In the genomic region with DNA sequence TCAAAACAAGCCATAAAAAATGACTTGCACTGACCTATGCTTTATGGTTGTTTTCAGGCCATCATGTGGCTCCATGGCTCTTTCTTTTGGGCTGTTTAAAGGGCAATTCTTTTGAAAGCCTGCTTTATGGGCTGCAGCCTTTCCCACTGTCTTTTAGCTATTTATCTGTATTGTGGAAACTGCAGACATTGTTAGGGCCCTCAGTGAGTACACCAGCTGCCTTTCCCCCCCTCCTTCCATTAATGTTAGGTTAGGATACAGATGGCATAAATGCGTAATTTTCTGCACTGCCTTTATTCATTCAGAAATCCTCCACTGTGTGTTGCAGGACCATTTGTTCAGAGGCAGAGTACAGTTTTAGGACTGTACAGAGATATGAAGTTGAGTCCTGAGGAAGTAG, we compare ENCODE assay signal across 17 mouse cellular contexts.
DNase-seq lines count a peak whose midpoint lies in the region; ATAC-seq and TF ChIP-seq lines count a peak whose summit lies in the region.
"Had no signal": no experiment of that assay in that cellular context is flagged by ENCODE, and none has a peak within 500 bp of the region (broad histone marks: within the 10 kb centered on the region; RNA-seq: fewer than 3 reads in every experiment).

No protein-coding gene starts in this region.

- no peaks in the 10 kb centered on the region for H3K27me3 ChIP-seq in hindbrain, embryonic 12.5 days
- no peaks in the 10 kb centered on the region for H3K27me3 ChIP-seq in hindbrain, postnatal 0 days (ENCODE audit: insufficient read depth, low read length)
- no peaks in the 10 kb centered on the region for H3K27me3 ChIP-seq in forebrain, embryonic 14.5 days (replicated peaks; ENCODE audit: control insufficient read depth, insufficient read depth, low read length)
- H3K27me3 ChIP-seq in midbrain, embryonic 15.5 days (replicated peaks): no peaks in the 10 kb centered on the region
- H3K27me3 ChIP-seq: lung, embryonic 15.5 days; Patski had no signal

- no peak overlapping the region for H3K4me3 ChIP-seq in hindbrain, embryonic 12.5 days
- no peak overlapping the region for H3K4me3 ChIP-seq in hindbrain, postnatal 0 days (ENCODE audit: low read length)
- no peak overlapping the region for H3K4me3 ChIP-seq in forebrain, embryonic 14.5 days (ENCODE audit: low read depth, low read length)
- H3K4me3 ChIP-seq in midbrain, embryonic 15.5 days: no peak overlapping the region
- H3K4me3 ChIP-seq: lung, embryonic 15.5 days had no signal

- no peak for TF ChIP-seq CTCF in hindbrain, postnatal 0 days (IDR thresholded peaks at IDR 0.05; ENCODE audit: low read depth)

- 0 out of 2 replicates have a peak overlapping the region, but pooled peaks have one; percentile 52 for H3K27ac ChIP-seq in hindbrain, embryonic 12.5 days
- no peak overlapping the region for H3K27ac ChIP-seq in hindbrain, postnatal 0 days
- peak overlapping the region; percentile 9; the same call in 1 of the 2 replicates for H3K27ac ChIP-seq in forebrain, embryonic 14.5 days (ENCODE audit: low read depth, low read length)
- no peak overlapping the region for H3K27ac ChIP-seq in midbrain, embryonic 15.5 days
- H3K27ac ChIP-seq: lung, embryonic 15.5 days had no signal

- H3K36me3 ChIP-seq in hindbrain, embryonic 12.5 days: no peaks in the 10 kb centered on the region
- no peaks in the 10 kb centered on the region for H3K36me3 ChIP-seq in hindbrain, postnatal 0 days (ENCODE audit: insufficient read depth, low read length)
- no peaks in the 10 kb centered on the region for H3K36me3 ChIP-seq in forebrain, embryonic 14.5 days (ENCODE audit: control insufficient read depth, insufficient read depth, low read length)
- no peaks in the 10 kb centered on the region for H3K36me3 ChIP-seq in midbrain, embryonic 15.5 days (replicated peaks)
- H3K36me3 ChIP-seq: lung, embryonic 15.5 days had no signal

- H3K9me3 ChIP-seq in hindbrain, embryonic 12.5 days (replicated peaks): no peaks in the 10 kb centered on the region
- no peaks in the 10 kb centered on the region for H3K9me3 ChIP-seq in hindbrain, postnatal 0 days (ENCODE audit: low read length)
- H3K9me3 ChIP-seq in forebrain, embryonic 14.5 days (replicated peaks; ENCODE audit: control insufficient read depth, low read length): no peaks in the 10 kb centered on the region
- no peaks in the 10 kb centered on the region for H3K9me3 ChIP-seq in midbrain, embryonic 15.5 days
- H3K9me3 ChIP-seq: lung, embryonic 15.5 days had no signal

- no peak overlapping the region for H3K4me2 ChIP-seq in hindbrain, embryonic 12.5 days (replicated peaks)
- H3K4me2 ChIP-seq in hindbrain, postnatal 0 days (ENCODE audit: low read depth, low read length): no peak overlapping the region
- H3K4me2 ChIP-seq in forebrain, embryonic 14.5 days (ENCODE audit: low read length): no peak overlapping the region
- no peak overlapping the region for H3K4me2 ChIP-seq in midbrain, embryonic 15.5 days
- H3K4me2 ChIP-seq: liver, embryonic 11.5 days; lung, embryonic 15.5 days had no signal

- no peaks in the 10 kb centered on the region for H3K4me1 ChIP-seq in hindbrain, embryonic 12.5 days
- H3K4me1 ChIP-seq in hindbrain, postnatal 0 days (ENCODE audit: insufficient read depth, low read length): no peaks in the 10 kb centered on the region
- no peaks in the 10 kb centered on the region for H3K4me1 ChIP-seq in forebrain, embryonic 14.5 days (ENCODE audit: control insufficient read depth, insufficient read depth, low read length)
- H3K4me1 ChIP-seq in midbrain, embryonic 15.5 days: no peaks in the 10 kb centered on the region
- H3K4me1 ChIP-seq: lung, embryonic 15.5 days had no signal

- peak; percentile 58 for ATAC-seq in hindbrain, embryonic 12.5 days (ENCODE audit: low FRiP score)
- no peak for ATAC-seq in hindbrain, postnatal 0 days
- peak; percentile 89 for ATAC-seq in forebrain, embryonic 14.5 days
- 0 out of 2 replicates have a peak, but pooled peaks have one; percentile 30 for ATAC-seq in midbrain, embryonic 15.5 days (replicated peaks)
- ATAC-seq: inflammation-experienced regulatory T-cells, adult 6 months; Patski had no signal

- H3K9ac ChIP-seq in hindbrain, embryonic 12.5 days: no peak overlapping the region
- no peak overlapping the region for H3K9ac ChIP-seq in hindbrain, postnatal 0 days (replicated peaks; ENCODE audit: low read length)
- H3K9ac ChIP-seq in forebrain, embryonic 14.5 days (ENCODE audit: low read length): no peak overlapping the region
- no peak overlapping the region for H3K9ac ChIP-seq in midbrain, embryonic 15.5 days
- H3K9ac ChIP-seq: lung, embryonic 15.5 days had no signal

- no peak for DNase-seq in hindbrain, postnatal 0 days (ENCODE audit: low spot score)
- DNase-seq in brain, adult 2 months (ENCODE audit: low read depth, low spot score): peak; percentile 29
- DNase-seq in forebrain, embryonic 14.5 days (ENCODE audit: low spot score): peak; percentile 61
- DNase-seq in heart, adult 11 months: no peak
- no peak for DNase-seq in heart, postnatal 4 days
- DNase-seq: adrenal gland, postnatal 36 days; cerebellum, postnatal 25 days; gastrocnemius, postnatal 10 days; kidney, postnatal 36 days; right cerebral cortex, adult 18-20 months; thymus, postnatal 14 days had no signal

- 42% methylated on average over 1 of the region's 1 CpGs for WGBS in hindbrain, embryonic 12.5 days
- WGBS in hindbrain, postnatal 0 days: 53% methylated on average over 1 of the region's 1 CpGs
- 63% methylated on average over 1 of the region's 1 CpGs for WGBS in forebrain, embryonic 14.5 days
- 49% methylated on average over 1 of the region's 1 CpGs for WGBS in midbrain, embryonic 15.5 days

Comparison
In these comparisons a context has a peak if more than half of its experiments do, and no peak if none do; other contexts are left out.
1. H3K27ac ChIP-seq: peak in hindbrain, embryonic 12.5 days (single experiment) and forebrain, embryonic 14.5 days (single experiment); none in hindbrain, postnatal 0 days (single experiment) and midbrain, embryonic 15.5 days (single experiment).
2. DNase-seq: peak in brain, adult 2 months (single experiment) and forebrain, embryonic 14.5 days (single experiment); none in hindbrain, postnatal 0 days (single experiment), heart, adult 11 months (single experiment) and heart, postnatal 4 days (single experiment).